Mouse (Mus musculus): ENCODE results near the gene Zbp1. TPM values are rescaled to one million over a fixed set of nuclear protein-coding genes. Genes with fewer than 3 reads are reported as not detected.

The Zbp1 gene
- polyA plus RNA-seq, 1 experiment, result 7.8 TPM

GRCm38 (mm10) chr2:173203726-173204125 lies 15.0 kb downstream of the Zbp1 start:
- H3K4me3 ChIP-seq (ENCODE audit: insufficient read depth, low read depth, low read length), result no peak overlapping the region
- H3K36me3 ChIP-seq (ENCODE audit: control insufficient read depth, insufficient read depth, low read length), result no peaks in the 10 kb centered on the region
- TF ChIP-seq POLR2A (IDR thresholded peaks at IDR 0.05; ENCODE audit: low read depth, low read length), result no peak
- TF ChIP-seq CTCF (conservative IDR thresholded peaks at IDR 0.05; ENCODE audit: insufficient read depth, insufficient read length, low read depth, low read length), result no peak
- H3K27ac ChIP-seq (ENCODE audit: insufficient read depth, low read depth, low read length), result no peak overlapping the region
- WGBS, result 94% methylated on average over 3 of the region's 3 CpGs
- no peak for DNase-seq
- H3K4me1 ChIP-seq (ENCODE audit: control insufficient read depth, insufficient read depth, low read length), result no peaks in the 10 kb centered on the region
- no peaks in the 10 kb centered on the region for H3K27me3 ChIP-seq (replicated peaks; ENCODE audit: control insufficient read depth, insufficient read depth, low read length)

- DNase-seq, result no peak
- no peak overlapping the region for H3K4me3 ChIP-seq (ENCODE audit: insufficient read depth, low read depth, low read length)
- no peaks in the 10 kb centered on the region for H3K4me1 ChIP-seq (ENCODE audit: control insufficient read depth, insufficient read depth, low read length)
- 81% methylated on average over 19 of the region's 19 CpGs for WGBS
- H3K27ac ChIP-seq (ENCODE audit: insufficient read depth, low read depth, low read length), result no peak overlapping the region
- no peaks in the 10 kb centered on the region for H3K27me3 ChIP-seq (replicated peaks; ENCODE audit: control insufficient read depth, insufficient read depth, low read length)
- H3K36me3 ChIP-seq (ENCODE audit: control insufficient read depth, insufficient read depth, low read length), result no peaks in the 10 kb centered on the region
- TF ChIP-seq POLR2A (IDR thresholded peaks at IDR 0.05; ENCODE audit: low read depth, low read length), result no peak
- no peak for TF ChIP-seq CTCF (conservative IDR thresholded peaks at IDR 0.05; ENCODE audit: insufficient read depth, insufficient read length, low read depth, low read length)
These were observed 15.6 kb downstream of the Zbp1 start for GRCm38 (mm10) chr2:173202924-173203689.

DNA sequence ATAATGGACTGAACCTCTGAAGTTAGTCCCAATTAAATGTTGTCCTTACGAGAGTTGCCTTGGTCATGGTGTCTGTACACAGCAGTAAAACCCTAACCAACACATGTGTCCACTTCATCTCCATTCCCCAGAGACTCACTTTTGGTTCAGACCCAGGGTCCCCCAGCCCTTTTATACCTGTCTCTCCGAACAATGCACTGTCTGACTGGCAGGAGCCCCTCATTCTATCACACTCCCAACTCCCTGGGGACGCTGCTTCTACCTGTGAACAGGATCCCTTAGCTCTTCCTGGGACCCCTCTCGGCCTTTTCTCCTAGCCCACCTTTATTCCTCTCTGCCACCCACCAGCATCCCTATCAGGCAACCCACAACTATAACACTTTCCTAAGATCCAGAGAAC lies 23.9 kb downstream of the Zbp1 start:
- TF ChIP-seq POLR2A (IDR thresholded peaks at IDR 0.05; ENCODE audit: low read depth, low read length) (no peak), CTCF (conservative IDR thresholded peaks at IDR 0.05; ENCODE audit: insufficient read depth, insufficient read length, low read depth, low read length) (no peak)
- WGBS, result 92% methylated on average over 4 of the region's 4 CpGs
- no peak overlapping the region for H3K4me3 ChIP-seq (ENCODE audit: insufficient read depth, low read depth, low read length)
- H3K36me3 ChIP-seq (ENCODE audit: control insufficient read depth, insufficient read depth, low read length), result no peaks in the 10 kb centered on the region
- no peaks in the 10 kb centered on the region for H3K4me1 ChIP-seq (ENCODE audit: control insufficient read depth, insufficient read depth, low read length)
- no peaks in the 10 kb centered on the region for H3K27me3 ChIP-seq (replicated peaks; ENCODE audit: control insufficient read depth, insufficient read depth, low read length)
- no peak for DNase-seq
- H3K27ac ChIP-seq (ENCODE audit: insufficient read depth, low read depth, low read length), result no peak overlapping the region

DNA sequence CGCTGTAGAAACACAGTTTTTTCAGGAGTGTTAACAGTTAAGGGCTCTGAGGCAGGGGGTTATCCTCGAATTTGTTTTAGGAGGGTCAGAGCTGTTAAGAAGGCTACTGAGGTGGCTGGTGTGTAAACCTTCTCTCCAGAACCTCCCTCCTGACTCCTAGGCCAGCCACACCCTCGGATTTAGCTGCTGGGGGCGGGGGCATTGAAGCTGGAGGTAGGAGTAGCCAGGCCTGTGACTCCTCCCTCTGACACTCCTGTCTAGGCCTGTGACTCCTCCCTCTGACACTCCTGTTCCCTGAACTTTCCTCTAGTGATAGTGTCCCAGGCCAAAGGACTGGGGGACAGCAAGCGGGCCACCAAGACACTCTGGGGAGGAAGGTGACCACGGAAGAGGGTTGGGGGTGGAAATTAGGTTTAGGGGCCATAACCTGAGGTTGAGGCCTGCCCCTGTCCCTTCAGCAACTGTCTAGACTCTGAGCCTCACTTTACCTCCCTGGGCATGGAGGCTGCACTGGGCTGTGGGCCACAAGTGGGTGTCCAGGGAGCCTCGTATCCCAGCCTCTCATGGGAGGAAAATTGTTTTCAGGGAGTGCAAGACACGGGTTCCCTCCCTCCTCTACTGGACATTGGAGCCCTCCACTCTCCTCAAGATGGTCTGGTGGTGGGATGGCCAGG lies 31.4 kb downstream of the Zbp1 start:
- TF ChIP-seq CTCF (conservative IDR thresholded peaks at IDR 0.05; ENCODE audit: insufficient read depth, insufficient read length, low read depth, low read length) (no peak), POLR2A (IDR thresholded peaks at IDR 0.05; ENCODE audit: low read depth, low read length) (no peak)
- Histone ChIP-seq H3K4me3 (ENCODE audit: insufficient read depth, low read depth, low read length) (no peak overlapping the region), H3K4me1 (ENCODE audit: control insufficient read depth, insufficient read depth, low read length) (0 out of 2 replicates have a peak, but pooled peaks cover 2% of the 10 kb centered on the region), H3K27ac (ENCODE audit: insufficient read depth, low read depth, low read length) (no peak overlapping the region), H3K36me3 (ENCODE audit: control insufficient read depth, insufficient read depth, low read length) (no peaks in the 10 kb centered on the region), H3K27me3 (replicated peaks; ENCODE audit: control insufficient read depth, insufficient read depth, low read length) (no peaks in the 10 kb centered on the region)
- 53% methylated on average over 8 of the region's 8 CpGs for WGBS
- DNase-seq, result peak; percentile 63

- DNase-seq, result peak; percentile 86
- WGBS, result 30% methylated on average over 26 of the region's 26 CpGs
- TF ChIP-seq CTCF (conservative IDR thresholded peaks at IDR 0.05; ENCODE audit: insufficient read depth, insufficient read length, low read depth, low read length) (peak; percentile 95), POLR2A (IDR thresholded peaks at IDR 0.05; ENCODE audit: low read depth, low read length) (no peak)
- Histone ChIP-seq H3K4me3 (ENCODE audit: insufficient read depth, low read depth, low read length) (no peak overlapping the region), H3K36me3 (ENCODE audit: control insufficient read depth, insufficient read depth, low read length) (no peaks in the 10 kb centered on the region), H3K27me3 (replicated peaks; ENCODE audit: control insufficient read depth, insufficient read depth, low read length) (no peaks in the 10 kb centered on the region), H3K27ac (ENCODE audit: insufficient read depth, low read depth, low read length) (no peak overlapping the region), H3K4me1 (ENCODE audit: control insufficient read depth, insufficient read depth, low read length) (peaks cover 6% of the 10 kb centered on the region; the same call in 1 of the 2 replicates)
These were observed 32.4 kb downstream of the Zbp1 start for GRCm38 (mm10) chr2:173186047-173186943.

DNA sequence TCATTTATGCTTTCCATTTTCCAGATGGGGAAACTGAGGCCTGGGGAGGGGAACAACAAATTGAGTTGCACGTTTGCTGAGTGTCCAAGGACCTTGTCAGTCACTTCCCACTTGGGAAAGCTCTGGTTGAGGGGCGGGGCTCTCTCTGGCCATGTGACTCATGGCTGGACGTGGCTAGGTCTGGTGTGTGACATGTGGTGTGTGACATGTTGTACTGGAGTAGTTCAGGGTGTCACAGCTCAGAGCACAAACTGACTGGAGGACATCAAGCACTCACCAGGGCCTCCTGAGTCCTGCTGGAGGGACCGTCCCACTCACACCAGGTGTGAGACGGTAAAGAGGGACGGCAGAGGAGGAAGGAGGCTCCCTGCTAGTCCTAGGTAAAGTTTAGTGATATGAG lies 33.4 kb downstream of the Zbp1 start:
- Histone ChIP-seq H3K4me3 (ENCODE audit: insufficient read depth, low read depth, low read length) (no peak overlapping the region), H3K27me3 (replicated peaks; ENCODE audit: control insufficient read depth, insufficient read depth, low read length) (no peaks in the 10 kb centered on the region), H3K36me3 (ENCODE audit: control insufficient read depth, insufficient read depth, low read length) (no peaks in the 10 kb centered on the region), H3K27ac (ENCODE audit: insufficient read depth, low read depth, low read length) (no peak overlapping the region), H3K4me1 (ENCODE audit: control insufficient read depth, insufficient read depth, low read length) (peaks cover 10% of the 10 kb centered on the region; the same call in 1 of the 2 replicates)
- TF ChIP-seq CTCF (conservative IDR thresholded peaks at IDR 0.05; ENCODE audit: insufficient read depth, insufficient read length, low read depth, low read length) (no peak), POLR2A (IDR thresholded peaks at IDR 0.05; ENCODE audit: low read depth, low read length) (no peak)
- DNase-seq, result no peak
- 61% methylated on average over 6 of the region's 6 CpGs for WGBS

All from kidney, adult 2 months (tissue).